Mouse (Mus musculus) lung, embryonic 14.5 days (tissue): ENCODE results near the gene Gcc2. TPM values are rescaled to one million over a fixed set of nuclear protein-coding genes. Genes with fewer than 3 reads are reported as not detected.
A peak's percentile ranks its signal among the peaks of the same experiment; 100 is the strongest.
"Not testable (repeated sequence)": the region's sequence is repeated elsewhere in the genome, so short reads cannot be mapped to it uniquely, and the experiment has no call there.

Experiments
- ATAC-seq: fragments of 200-750 bp; cut with Nextera tagmentation; 2 replicates; pipeline ENCODE4 v1.8.0; 2017; ENCODE audit warnings: mild to moderate bottlenecking, moderate TSS enrichment, moderate library complexity; ENCODE audit not compliant: insufficient read depth
- DNase-seq: peaks from one replicate; pipeline ENCODE4 v3.0.0-alpha.2; 2015
- H3K27ac ChIP-seq: fragments of 300-500 bp; sonication (generic); 2 replicates; pipeline ENCODE4 v1.5.1; 2014; ENCODE audit warnings: low read depth, mild to moderate bottlenecking, moderate library complexity
- H3K27me3 ChIP-seq: fragments of 300-500 bp; sonication (generic); 2 replicates; pipeline ENCODE4 v1.6.1; 2014; ENCODE audit warnings: low read length, control low read depth; ENCODE audit not compliant: insufficient read depth
- H3K36me3 ChIP-seq: fragments of 300-500 bp; sonication (generic); 2 replicates; pipeline ENCODE4 v1.6.1; 2014; ENCODE audit warnings: control low read depth; ENCODE audit not compliant: insufficient read depth
- H3K4me1 ChIP-seq: fragments of 300-500 bp; sonication (generic); 2 replicates; pipeline ENCODE4 v1.6.1; 2014; ENCODE audit warnings: antibody characterized with exemption, control low read depth; ENCODE audit not compliant: insufficient read depth
- H3K4me2 ChIP-seq: fragments of 300-500 bp; sonication (generic); 2 replicates; pipeline ENCODE4 v1.6.1; 2014; ENCODE audit warnings: mild to moderate bottlenecking
- H3K4me3 ChIP-seq: fragments of 300-500 bp; sonication (generic); 2 replicates; pipeline ENCODE4 v1.5.1; 2014; ENCODE audit warnings: low read depth, low read length
- H3K9ac ChIP-seq: fragments of 300-500 bp; sonication (generic); 2 replicates; pipeline ENCODE4 v1.6.1; 2014
- H3K9me3 ChIP-seq: fragments of 300-500 bp; sonication (generic); 2 replicates; pipeline ENCODE4 v1.6.1; 2016; ENCODE audit warnings: low read depth, low read length, control low read depth
- CTCF ChIP-seq: IDR thresholded peaks from 2 replicates; pipeline ENCODE4 v1.5.1; 2016; ENCODE audit warnings: antibody characterized with exemption, low read depth
- WGBS: fragments of 180-500 bp; shearing (Covaris S2); extraction: QIAGEN DNeasy Blood & Tissue Kit; methylation state at CpG from one replicate; pipeline ENCODE4 v1.1.7; 2014; 5-methylcytosine and 5-hydroxymethylcytosine counted together
- polyA plus RNA-seq: library from polyadenylated mRNA; unstranded; fragments of >200 nt; fragmentation: Nextera tagmentation; extraction: Ambion mirVana; gene quantifications from 2 replicates; pipeline ENCODE4 v1.2.1, GENCODE M21; 2014

Gene Gcc2
- polyA plus RNA-seq, 1 experiment from 2014 or later = 69.1 TPM

DNA sequence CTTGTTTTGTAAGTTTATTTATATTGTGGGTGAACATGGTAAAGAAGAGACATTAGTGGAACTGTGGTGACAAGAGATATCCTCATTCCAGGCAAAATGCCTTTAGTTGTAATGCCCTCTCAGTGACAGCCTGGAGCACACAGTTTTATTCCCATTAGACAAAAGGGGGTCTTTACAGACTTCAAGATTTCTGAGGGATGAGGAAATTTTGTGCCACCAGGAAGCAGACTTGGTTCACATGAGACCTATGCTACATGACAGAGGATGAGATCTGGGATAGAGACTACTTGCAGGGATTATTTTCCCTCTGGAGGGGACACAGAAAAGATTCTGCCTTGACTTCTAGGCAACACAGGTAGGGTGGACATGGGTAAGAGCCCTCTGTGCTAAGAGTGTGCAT is 40.8 kb upstream of the Gcc2 start:
- DNase-seq (no peak), ATAC-seq (no peak)
- Histone ChIP-seq H3K27me3 (no peaks in the 10 kb centered on the region), H3K4me2 (no peak overlapping the region), H3K9ac (no peak overlapping the region), H3K9me3 (no peaks in the 10 kb centered on the region), H3K27ac (no peak overlapping the region), H3K4me1 (no peaks in the 10 kb centered on the region), H3K36me3 (no peaks in the 10 kb centered on the region), H3K4me3 (no peak overlapping the region)
- no peak for TF ChIP-seq CTCF

DNA sequence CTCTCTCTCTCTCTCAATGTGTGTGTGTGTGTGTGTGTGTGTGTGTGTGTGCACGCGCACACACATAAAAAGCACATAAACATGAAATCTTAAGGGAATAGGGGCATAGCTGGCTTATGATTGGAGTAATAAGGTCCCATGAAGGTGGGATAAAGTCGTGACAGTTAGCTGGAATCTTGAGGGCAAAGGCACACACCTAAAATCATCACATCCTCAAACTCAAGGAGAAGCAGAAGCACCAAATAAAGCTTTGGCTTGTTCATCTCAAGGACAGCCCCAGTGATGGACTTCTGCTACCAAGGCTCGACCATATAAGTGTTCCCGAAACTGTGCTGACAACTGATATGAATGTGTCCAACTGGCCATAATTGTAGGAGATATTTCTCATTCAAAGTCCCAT is 40.4 kb upstream of the Gcc2 start:
- TF ChIP-seq CTCF = no peak
- Histone ChIP-seq H3K4me1 (no peaks in the 10 kb centered on the region), H3K9me3 (no peaks in the 10 kb centered on the region), H3K4me3 (no peak overlapping the region), H3K27me3 (no peaks in the 10 kb centered on the region), H3K4me2 (no peak overlapping the region), H3K9ac (no peak overlapping the region), H3K36me3 (no peaks in the 10 kb centered on the region), H3K27ac (no peak overlapping the region)
- WGBS = 78% methylated on average over 5 of the region's 5 CpGs
- no peak for DNase-seq
- ATAC-seq = no peak

DNA sequence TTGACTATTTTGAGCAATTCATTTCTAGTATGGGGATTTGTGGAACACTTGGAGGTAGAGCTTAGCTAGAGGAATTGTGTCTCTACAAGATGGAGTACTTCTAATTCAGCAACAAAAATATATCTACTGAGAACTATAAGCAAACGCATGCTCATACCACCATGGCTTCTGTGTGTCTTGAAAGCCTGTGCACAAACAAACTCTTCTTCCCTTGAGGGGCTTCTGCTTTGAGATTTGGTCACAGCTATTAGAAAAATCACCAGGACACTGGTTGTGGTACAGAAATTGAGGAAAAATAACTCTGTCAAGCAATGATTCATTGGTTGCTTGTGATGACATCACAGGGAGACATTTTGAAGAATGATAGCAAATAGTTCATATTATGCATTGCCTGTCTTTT is 39.9 kb upstream of the Gcc2 start:
- TF ChIP-seq CTCF = no peak
- no peak for DNase-seq
- Histone ChIP-seq H3K27me3 (no peaks in the 10 kb centered on the region), H3K27ac (no peak overlapping the region), H3K9me3 (no peaks in the 10 kb centered on the region), H3K4me2 (no peak overlapping the region), H3K4me3 (no peak overlapping the region), H3K4me1 (no peaks in the 10 kb centered on the region), H3K9ac (no peak overlapping the region), H3K36me3 (no peaks in the 10 kb centered on the region)
- no peak for ATAC-seq
- WGBS = 77% methylated on average over 1 of the region's 1 CpGs

DNA sequence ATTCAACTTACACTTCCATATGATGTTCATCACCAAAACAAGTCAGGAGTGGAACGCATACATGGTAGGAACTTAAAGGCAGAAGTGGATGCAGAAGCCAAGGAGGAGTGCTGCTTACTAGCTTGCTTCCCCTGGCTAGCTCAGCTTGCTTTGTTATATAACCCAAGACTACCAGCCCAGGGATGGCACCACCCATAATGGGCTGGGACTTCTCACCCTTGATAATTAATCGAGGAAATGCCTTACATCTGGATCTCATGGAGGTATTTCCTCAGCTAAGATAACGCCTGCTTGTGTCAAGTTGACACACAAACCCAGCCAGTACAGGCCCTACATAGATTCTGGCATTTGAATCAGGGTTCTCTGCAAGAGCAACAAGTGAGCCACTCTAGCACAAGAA is 37.9 kb upstream of the Gcc2 start:
- Histone ChIP-seq H3K27me3 (no peaks in the 10 kb centered on the region), H3K36me3 (no peaks in the 10 kb centered on the region), H3K27ac (no peak overlapping the region), H3K4me1 (no peaks in the 10 kb centered on the region), H3K4me3 (no peak overlapping the region), H3K9ac (no peak overlapping the region), H3K4me2 (no peak overlapping the region), H3K9me3 (no peaks in the 10 kb centered on the region)
- DNase-seq (no peak), ATAC-seq (no peak)
- WGBS = 79% methylated on average over 3 of the region's 3 CpGs
- TF ChIP-seq CTCF = no peak

DNA sequence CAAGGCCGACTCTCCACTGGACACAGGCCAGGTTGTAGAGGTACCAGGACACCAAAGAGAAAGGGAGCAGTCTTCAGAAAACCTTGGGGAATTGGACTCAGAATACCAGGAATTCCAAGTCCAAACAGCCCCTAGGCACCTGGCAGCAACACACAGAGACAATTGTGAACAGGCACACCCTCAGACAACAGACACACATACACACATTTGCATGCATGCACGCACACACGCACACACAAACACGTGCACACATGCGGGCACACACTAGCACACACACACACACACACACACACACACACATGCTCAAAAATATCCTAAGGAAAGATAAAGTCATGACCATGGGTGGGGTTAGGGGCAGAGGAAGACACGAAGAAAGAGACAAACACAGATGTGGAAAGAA is 34.6 kb upstream of the Gcc2 start:
- Histone ChIP-seq H3K9ac (no peak overlapping the region), H3K4me3 (no peak overlapping the region), H3K27ac (no peak overlapping the region), H3K9me3 (no peaks in the 10 kb centered on the region), H3K36me3 (no peaks in the 10 kb centered on the region), H3K4me2 (no peak overlapping the region), H3K27me3 (no peaks in the 10 kb centered on the region), H3K4me1 (no peaks in the 10 kb centered on the region)
- no peak for DNase-seq
- no peak for TF ChIP-seq CTCF
- WGBS = 86% methylated on average over 6 of the region's 6 CpGs
- ATAC-seq = no peak

DNA sequence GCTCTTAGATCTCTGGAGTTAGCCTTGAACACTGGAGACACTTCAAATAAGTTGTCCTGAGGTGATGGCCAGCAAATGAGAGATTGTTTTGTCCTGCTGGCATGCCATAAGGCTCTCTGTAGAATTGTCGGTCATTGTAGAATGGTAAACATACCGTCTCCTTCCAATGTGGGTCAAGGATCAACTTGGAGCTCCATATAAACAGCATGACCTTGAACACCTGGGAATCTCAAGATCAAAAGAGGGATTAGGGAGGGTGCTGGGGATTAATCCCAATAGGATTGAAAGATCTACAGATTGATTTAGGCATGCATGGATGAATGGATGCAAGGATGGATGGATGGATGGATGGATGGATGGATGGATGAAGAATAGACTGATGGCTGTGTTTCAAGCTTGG is 33.7 kb upstream of the Gcc2 start:
- 78% methylated on average over 2 of the region's 2 CpGs for WGBS
- not testable (repeated sequence) for H3K9ac ChIP-seq, DNase-seq, H3K27ac ChIP-seq, H3K27me3 ChIP-seq, ATAC-seq, H3K4me2 ChIP-seq, H3K4me1 ChIP-seq, H3K36me3 ChIP-seq, H3K4me3 ChIP-seq, H3K9me3 ChIP-seq

DNA sequence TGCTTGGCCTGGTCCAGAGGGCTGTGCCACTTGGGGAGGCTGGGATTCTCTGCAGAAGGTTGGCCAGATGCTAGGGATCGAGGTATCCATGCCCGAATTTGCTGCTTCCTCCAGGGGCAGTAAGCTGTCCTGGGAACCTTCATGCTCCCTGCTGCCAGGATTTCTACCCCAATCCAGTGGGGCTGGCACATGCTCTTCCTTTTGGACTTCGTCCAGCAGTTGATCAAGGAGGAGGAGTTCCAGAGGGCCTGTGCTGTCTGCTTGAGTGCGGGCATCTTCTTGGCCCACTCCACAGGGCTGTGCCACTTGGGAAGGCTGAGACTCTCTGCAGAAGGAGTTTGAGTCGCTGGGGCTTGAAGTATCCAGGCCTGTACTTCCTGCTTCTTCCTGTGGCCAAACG is 32.1 kb upstream of the Gcc2 start:
- WGBS = 91% methylated on average over 3 of the region's 6 CpGs
- not testable (repeated sequence) for DNase-seq, H3K4me2 ChIP-seq

DNA sequence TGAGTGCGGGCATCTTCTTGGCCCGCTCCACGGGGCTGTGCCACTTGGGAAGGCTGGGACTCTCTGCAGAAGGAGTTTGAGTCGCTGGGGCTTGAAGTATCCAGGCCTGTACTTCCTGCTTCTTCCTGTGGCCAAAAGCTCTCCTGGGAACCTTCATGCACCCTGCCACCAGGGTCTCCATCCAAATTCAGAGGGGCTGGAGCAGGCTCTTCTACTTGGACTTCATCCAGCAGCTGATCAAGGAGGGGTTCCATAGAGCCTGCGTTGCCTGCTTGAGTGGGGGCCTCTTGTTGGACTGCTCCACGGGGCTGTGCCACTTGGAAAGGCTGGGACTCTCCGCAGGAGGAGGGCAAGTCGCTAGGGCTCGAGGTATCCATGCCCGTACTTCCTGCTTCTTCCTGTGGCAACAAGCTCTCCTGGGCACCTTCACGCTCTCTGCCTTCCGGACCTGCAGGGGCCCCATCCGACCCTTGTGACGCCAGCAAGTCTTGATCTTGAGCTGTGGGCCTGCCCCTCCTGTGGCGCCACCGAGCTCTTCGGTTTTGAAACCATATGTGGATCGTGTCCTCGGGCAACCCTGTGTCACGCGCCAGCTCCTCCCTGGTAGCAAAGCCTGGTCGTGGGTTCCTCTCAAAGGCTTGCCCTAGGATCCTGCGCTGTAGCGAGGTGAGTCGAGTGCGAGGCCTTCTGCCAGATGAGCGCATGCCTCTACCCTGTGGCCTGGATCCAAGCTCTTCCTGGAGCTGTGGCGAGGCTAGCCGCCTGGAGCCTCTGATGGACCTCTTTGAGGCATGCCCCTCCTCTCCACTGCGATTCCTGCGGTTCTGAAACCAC is 31.1 kb upstream of the Gcc2 start:
- 82% methylated on average over 28 of the region's 31 CpGs for WGBS
- not testable (repeated sequence) for ATAC-seq, H3K27ac ChIP-seq, H3K9ac ChIP-seq, H3K4me2 ChIP-seq, H3K4me3 ChIP-seq, H3K27me3 ChIP-seq, H3K9me3 ChIP-seq, H3K36me3 ChIP-seq, H3K4me1 ChIP-seq
- DNase-seq = peak; percentile 13

More for the DNA sequence above, 32.1 kb upstream of the Gcc2 start:
- H3K36me3 ChIP-seq, H3K9me3 ChIP-seq, H3K4me3 ChIP-seq, H3K9ac ChIP-seq, H3K27ac ChIP-seq, ATAC-seq, H3K4me1 ChIP-seq, H3K27me3 ChIP-seq: not testable (repeated sequence)

DNA sequence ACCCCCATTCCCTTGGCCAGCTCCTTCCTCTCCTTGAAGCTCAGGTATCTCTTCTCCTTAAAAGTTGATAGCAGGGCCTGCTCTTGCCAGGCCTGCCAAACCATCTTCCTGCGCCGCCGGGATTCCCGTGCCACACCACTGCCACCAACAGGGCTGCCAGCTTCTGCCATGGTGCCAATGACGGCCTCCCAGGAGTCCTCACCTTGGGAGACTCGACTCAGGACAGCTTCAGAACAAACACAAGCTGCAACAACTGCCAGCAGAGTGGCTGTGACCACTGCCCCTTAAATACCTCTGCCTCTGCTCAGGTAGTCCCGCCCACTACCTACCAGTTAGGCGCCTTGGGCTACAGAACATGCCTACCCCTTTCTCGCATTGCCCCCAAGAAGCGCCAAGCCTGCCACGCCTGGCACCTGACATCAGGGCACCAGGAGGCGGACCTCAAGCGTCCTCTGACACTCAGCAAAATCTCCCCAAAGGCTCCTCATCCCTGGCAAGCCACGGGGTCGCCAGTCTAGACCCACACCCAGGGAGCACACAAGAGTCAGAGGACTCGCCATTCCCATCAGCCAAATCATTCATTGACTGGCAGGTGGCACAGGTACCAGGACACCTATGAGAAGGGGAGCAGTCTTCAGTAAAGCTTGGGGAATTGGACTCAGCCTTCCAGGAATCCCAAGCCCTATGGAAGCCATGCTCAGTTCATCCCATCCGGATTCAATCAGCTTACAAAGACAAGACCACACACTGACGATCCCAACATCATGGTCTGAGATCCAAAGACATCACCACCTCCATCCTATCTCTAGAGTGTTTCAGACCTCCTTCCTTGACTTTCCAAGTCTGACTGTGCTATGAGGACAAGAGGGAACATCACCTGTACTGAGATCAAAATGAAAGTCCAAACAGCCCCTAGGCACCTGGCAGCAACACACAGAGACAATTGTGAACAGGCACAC is 30.2 kb upstream of the Gcc2 start, which contains the start of gene AW822073:
TSS of gene AW822073 (minus strand) at position 104 of the 959 bp plus-strand sequence.
- not testable (repeated sequence) for DNase-seq, H3K27me3 ChIP-seq, H3K4me1 ChIP-seq, H3K36me3 ChIP-seq, H3K4me2 ChIP-seq, H3K27ac ChIP-seq, H3K4me3 ChIP-seq, H3K9me3 ChIP-seq, ATAC-seq, H3K9ac ChIP-seq
- WGBS = 81% methylated on average over 16 of the region's 18 CpGs

DNA sequence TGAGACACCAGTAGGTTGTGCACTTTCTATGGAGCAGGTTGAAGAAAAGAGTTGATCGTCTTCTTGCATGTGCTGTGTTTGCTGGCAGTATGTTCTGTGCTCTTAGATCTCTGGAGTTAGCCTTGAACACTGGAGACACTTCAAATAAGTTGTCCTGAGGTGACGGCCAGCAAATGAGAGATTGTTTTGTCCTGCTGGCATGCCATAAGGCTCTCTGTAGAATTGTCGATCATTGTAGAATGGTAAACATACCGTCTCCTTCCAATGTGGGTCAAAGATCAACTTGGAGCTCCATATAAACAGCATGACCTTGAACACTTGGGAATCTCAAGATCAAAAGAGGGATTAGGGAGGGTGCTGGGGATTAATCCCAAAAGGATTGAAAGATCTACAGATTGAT is 28.9 kb upstream of the Gcc2 start:
- DNase-seq = peak; percentile 47
- not testable (repeated sequence) for H3K4me1 ChIP-seq, H3K9ac ChIP-seq, H3K4me3 ChIP-seq, H3K27me3 ChIP-seq, ATAC-seq, H3K27ac ChIP-seq, H3K4me2 ChIP-seq, H3K36me3 ChIP-seq, H3K9me3 ChIP-seq
- 87% methylated on average over 4 of the region's 4 CpGs for WGBS
